Mouse (Mus musculus) layer of hippocampus, adult 9-11 months (tissue): ENCODE results near the gene Prss33.
"Not testable (repeated sequence)": the region's sequence is repeated elsewhere in the genome, so short reads cannot be mapped to it uniquely, and the experiment has no call there.

Experiments
- DNase-seq: peaks from one replicate; pipeline ENCODE4 v3.0.0; 2022

Gene Prss33

DNA sequence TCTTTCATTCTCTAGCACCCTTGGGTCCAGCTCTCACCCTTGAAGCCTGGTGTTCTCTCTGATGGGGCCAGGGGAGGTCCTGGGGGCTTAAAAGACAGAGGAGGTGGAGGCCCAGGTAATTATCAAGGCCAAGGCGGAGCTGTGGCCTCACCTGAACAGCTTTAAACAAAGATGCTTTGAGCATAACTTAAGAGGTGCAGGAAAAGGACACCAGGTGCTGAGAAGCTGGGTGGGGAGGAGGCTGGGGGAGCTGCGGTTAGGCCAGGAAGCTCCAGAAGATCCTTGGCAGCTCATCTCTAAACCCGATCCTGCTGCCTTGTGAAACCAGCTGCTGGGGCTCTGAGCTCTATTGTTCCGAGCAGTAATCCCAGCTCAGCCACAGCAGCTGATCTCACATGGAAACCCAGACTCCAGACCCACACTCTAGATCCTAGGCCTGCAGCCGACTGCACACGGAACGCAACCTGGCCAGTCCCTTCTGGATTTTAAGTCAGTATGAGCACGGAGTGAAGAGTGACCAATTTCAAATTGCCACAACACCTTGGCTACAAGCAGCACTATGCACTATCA is at the start of gene Prss33:
Gene Prss33, minus strand, starts transcription at position 51 of the 570 bp plus-strand sequence.
- no peak for DNase-seq

DNA sequence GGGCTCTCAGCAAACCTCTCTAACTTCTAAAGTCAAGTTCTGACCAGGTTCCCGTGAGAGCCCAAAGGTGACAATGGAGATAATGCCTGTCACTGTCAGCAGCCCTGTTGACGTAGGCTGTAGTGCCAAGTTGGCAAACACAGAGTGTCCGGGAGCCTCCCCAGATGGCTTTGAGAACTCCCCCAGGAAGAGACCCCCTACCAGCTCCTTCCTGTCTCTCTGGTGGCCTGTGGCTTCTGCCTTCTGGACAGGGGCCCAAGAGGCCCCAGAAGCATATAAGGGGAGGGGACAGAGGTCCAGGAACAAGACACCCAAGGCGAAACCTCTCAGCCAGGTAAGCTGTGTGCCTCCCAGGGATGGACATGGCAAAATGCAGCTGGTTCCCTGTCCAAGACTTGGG is 44.7 kb upstream of the Prss33 start, which contains the start of the genes Dcpp1 and Dcpp2:
Gene Dcpp1, plus strand, starts transcription at position 301 of the 400 bp plus-strand sequence.
Gene Dcpp2, plus strand, starts transcription at position 305 of the 400 bp plus-strand sequence.
- DNase-seq = not testable (repeated sequence)

DNA sequence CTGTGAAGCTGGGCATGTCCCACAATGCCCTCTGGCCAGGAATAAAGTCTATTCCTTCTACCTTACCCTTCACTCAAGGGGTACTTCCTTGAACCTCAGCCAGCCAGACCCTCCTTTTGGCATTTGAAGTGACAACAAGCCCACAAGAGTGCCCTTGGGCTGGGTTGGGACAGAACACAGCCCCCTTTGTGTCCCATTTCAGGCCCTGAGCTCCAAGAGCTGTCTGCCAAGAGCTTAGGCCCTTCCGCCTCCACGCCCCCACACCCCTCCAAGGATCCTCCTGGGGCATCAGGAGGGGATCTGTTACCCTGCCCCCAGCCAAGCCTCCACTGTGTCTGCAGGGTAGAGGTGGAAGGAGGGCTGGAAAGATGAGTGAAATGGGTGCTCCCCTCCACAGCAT is 41.3 kb upstream of the Prss33 start:
- peak; percentile 18 for DNase-seq

DNA sequence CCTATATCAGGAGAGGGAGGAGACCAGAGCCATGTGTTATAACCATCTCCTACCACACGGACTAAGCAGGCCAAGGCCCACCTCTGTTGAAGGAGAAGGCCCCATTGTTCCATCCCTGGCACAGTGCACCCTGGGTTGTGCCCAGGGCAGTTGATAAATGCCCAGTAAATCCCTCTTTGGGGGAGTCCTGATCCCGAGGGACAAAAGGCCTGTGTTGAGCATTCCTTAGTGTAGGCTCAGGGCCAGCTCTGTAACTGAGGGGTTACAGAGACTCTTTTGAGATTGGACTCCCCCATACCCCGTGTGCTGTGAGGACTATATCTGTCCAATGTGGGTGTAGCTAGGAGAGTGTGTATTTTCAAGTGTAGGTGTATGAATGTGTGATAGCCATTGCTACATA is 40.9 kb upstream of the Prss33 start:
- peak; percentile 64 for DNase-seq

DNA sequence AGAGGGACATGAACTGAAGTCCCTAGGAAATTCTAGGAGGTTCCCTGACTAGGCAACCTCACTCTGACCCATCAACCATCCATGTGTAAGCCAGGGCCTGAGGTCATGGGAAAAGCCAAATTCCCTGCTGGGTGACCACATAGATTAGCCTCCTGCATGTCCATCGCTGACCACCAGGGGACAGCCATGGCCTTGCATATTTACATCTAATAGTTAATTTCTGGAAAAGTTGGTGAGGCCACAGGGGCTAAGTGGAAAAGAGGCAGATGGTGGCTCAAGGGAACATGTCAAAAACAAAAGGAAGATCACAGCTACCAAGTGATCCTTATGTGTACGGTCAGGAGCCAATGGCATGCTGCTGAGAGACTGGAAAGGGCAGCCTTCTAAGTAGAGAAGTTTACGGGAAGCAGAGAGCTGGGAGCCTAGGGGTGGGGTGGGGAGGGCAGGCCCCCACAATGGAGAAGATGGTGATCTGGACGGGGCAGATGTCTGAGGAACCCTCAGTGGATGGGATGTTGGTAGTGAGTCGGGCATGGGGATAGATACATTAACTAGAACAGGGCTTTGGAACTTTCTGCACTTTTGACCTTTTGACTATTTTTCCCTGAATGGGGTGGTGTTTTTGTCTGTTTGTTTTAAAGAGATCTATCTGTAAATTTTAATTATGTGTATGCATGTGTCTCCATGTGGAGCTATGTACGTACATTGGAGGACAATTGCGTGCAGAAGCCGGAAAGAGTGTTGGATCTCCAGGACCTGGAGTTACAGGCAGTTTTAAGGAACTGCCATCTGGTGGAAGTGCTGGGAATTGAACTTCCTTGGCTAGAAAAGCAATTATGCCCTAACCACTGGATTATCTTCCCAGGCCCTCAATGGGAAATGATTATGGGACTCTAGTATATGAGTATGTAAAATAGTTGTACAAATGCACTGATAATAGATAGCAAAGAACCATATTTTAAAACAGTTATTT is 38.3 kb upstream of the Prss33 start:
- peak; percentile 15 for DNase-seq

DNA sequence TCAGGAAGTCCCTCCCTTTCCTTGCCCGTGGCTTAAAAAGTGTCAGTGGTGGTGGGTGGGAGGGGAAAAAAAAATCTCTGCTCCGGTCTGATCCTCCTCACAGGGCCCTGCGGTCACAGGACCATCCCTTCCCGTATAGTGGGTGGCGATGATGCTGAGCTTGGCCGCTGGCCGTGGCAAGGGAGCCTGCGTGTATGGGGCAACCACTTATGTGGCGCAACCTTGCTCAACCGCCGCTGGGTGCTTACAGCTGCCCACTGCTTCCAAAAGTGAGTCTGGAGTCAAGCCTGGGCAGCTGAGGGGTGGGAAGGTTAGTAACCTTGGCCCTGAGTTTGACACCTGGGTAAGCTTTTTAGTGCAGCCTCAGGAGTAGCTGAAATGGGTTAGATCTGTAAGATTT is 32.7 kb upstream of the Prss33 start:
- no peak for DNase-seq

DNA sequence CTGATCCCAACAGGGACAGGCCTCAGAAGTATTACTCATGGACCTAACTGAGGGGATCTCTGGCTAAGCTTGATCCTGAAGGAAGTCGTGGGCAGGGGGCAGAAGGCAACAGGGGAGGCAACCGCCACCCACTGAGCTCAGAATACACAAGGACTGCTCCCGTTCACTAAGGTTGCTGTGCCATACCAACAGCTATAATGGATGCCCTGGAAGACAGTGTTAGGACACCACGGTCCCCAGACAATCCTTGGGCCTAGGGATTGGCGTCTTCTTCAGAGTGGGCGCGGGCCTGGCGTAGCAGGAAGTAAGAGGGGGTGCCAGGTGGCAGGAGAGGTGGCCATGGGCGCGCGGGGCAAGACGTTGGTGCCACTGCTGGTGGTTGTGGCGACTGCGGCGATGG is 31.9 kb upstream of the Prss33 start, which contains the start of gene Prss21:
Gene Prss21, plus strand, starts transcription at position 301 of the 400 bp plus-strand sequence.
- no peak for DNase-seq

DNA sequence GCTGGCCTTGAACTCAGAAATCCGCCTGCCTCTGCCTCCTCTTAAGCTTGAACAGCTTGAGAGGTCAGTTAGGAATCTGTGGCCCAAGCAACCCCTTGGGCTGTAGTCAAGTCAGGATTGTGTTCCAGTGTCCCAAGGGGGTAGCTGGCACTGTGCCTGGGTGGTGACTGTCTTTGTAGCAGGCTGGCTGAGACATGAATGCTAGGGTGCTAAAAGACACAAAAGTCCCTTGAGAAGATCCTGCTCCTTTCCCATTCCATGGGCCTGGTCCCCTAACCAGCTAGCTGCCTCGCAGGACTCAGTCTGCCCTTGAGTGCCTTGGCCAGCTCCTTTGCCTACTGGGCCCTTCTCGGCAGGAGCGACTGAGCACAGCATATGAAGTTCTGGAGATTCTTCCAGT is 27.1 kb upstream of the Prss33 start:
- no peak for DNase-seq

DNA sequence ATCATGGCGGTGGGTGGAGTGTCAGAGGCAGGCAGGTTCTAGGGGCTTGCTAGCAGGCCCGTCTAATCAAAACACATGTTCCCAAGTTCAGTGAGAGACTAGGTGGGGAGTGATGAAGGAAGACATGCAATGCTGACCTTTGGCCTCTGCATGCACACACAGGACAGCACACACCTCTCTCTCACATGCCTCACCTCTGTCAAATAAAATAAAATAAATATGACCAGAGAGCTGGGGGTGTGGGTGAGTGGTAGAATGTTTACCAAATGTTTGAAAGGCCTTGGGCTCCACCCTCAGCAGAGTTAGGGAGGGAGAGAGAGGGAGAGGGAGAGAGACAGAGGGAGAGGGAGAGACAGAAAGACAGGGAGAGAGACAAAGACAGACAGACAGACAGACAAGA is 22.1 kb upstream of the Prss33 start:
- DNase-seq = no peak

DNA sequence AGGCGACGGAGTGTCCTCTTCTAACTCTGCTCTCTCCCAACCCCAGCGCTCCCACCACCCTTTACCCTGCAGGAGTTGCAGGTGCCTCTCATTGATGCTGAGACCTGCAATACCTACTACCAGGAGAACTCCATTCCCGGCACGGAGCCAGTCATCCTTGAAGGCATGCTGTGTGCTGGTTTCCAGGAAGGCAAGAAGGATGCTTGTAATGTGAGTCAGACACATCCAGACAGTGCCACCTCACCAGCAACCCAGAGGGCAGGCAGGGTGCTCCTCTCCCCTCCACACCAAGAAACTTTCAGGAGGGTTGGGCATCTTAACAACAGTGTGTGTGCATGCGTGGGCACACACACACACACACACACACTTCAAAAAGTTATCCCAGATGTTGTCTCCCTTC is 21.3 kb upstream of the Prss33 start:
- DNase-seq = no peak

DNA sequence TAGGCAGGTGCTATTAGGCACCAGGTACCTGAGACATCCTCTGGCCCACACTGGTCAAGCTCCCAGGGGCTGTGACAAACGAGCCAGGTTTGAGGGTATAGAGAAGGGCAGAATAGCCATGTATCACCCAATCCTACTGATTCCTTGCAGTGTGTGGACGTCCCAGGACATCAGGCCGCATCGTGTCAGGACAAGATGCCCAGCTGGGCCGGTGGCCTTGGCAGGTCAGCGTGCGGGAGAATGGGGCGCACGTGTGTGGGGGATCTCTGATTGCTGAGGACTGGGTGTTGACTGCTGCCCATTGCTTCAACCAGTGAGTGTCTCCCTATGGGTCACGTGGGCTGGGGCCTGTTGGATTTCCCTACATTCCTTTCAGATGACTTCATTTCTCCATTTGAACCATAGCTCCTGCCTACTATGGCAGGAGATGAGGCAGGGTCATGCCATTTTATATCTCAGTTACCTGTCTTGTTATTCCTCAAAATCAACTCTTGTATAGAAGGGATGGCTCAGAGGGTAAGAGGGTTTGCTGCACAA is 18.4 kb upstream of the Prss33 start:
- no peak for DNase-seq

DNA sequence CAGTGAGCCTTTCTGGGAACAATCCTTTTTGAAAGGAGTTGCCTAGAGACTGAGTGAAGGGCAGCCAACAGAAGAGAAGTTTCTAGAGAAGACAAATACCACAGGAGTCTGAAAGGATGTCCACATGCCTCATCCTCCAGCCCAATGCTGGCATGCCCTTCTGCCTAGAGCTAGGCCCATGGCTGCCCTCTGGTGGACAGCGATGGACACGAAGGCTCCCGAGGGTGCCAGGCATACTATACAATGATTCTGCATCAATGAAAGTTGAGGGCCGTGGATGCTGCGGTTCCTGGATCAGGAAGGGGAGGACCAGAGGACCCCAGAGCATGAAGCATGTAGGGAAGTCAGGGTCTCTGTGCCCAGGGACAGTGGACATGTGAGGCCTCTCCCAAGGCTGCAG is 17.4 kb upstream of the Prss33 start:
- no peak for DNase-seq

DNA sequence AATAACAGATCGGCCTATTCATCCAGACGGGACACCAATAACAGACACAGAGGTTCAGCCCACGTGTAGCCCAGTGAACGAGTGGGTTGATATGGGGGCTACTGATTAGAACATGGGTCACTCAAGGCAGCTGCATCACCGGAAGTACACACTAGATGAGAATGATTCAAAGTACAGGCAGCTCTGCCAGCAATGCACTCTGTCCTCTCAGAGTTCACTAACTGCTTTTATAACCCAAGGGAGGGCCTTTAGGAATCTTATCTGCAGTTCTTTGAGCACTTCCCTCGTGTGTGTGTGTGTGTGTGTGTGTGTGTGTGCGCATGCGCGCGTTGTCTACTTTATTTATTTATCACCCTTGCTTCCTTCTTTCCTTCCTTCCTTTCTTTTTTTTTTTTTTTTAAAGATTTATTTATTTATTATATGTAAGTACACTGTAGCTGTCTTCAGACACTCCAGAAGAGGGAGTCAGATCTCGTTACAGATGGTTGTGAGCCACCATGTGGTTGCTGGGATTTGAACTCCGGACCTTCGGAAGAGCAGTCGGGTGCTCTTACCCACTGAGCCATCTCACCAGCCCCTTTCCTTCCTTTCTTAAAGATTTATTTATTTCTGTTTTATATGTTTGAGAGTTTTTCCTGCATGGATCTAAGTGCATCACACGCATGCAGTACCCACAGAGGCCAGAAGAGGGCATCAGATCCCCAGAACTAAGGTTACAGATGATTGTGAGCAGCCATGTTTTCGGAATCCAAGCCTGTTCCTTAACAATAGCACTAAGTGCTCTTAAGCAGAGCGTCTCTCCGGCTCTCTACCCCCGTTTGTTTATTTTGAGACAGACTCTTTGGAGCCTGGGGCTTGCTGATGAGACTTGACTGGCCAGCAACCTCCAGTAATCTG is 15.2 kb upstream of the Prss33 start:
- DNase-seq = no peak

DNA sequence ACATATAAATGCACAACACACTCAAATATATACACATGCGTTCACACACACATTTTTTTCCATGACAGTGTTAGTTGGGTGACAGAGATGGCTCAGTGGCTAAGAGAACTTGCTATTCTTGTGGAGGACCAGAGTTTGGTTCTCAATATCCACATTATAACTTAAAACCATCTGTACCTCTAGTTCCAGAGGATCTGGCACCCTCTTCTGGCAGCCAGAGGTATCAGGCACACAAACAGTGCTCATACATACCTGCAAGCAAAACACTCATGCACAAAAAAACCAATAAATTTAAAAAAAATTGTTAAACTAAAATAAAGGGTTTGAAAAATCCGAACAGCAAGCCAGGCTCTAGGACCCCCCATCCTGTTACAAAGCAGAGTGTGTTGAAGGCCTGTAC is 14.2 kb upstream of the Prss33 start:
- no peak for DNase-seq

DNA sequence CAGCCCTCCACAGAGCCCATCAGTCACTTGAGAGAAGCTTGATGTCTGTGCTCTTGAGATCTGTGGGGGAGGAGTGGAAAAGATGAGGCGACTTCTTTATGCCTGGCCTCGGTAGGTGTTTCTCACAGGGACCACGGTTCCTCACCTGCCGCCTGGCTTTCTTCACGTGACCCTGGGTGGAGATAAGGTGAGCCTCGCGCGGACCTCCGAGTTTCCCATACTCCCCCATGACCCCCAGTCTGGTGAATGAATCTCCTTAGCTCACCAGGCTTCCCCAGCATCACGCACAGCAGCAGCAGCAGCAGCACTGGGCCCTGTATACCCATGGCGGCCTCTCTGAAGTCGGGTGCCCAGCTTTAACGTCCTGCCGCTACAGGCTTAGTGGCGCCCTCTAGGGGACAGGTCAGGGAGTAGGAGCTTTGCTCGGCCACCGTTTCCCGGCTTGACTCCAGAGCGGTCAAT is 8.0 kb upstream of the Prss33 start, which contains the start of the genes Prss32 and Prss41:
Gene Prss32, plus strand, starts transcription at position 44 of the 462 bp plus-strand sequence.
Gene Prss41, minus strand, starts transcription at position 361 of the 462 bp plus-strand sequence.
- DNase-seq = no peak

DNA sequence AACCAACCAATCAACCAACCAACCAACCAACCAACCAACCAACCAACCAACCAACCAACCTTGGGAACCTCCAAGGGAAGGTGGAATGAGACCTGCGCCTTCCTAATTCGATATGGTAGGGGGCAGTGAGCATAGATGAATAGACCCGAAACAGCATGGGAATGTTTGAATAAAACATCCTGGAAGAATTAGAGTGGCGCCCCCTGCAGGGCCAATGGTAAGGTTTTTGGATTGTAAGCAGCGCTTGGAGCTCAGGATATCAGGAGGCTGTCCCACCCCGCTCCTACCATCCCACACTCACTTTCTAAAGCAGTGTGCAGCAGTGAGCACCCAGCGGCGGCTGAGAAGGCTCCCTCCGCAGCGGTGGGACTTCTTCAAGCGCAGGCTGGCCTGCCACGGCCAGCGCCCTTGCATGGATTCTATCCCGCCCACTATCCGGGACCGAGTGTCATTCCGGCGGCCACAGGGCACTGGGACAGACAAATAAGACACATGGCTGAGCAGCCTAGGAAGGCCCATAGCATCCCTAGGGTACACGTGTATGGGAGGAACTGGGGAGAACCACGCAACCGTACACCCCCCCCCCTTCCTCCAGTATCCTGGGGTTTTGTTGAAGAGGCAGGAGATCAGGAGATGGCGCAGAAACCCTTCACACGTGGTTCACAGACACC is 7.4 kb upstream of the Prss33 start:
- DNase-seq = no peak

DNA sequence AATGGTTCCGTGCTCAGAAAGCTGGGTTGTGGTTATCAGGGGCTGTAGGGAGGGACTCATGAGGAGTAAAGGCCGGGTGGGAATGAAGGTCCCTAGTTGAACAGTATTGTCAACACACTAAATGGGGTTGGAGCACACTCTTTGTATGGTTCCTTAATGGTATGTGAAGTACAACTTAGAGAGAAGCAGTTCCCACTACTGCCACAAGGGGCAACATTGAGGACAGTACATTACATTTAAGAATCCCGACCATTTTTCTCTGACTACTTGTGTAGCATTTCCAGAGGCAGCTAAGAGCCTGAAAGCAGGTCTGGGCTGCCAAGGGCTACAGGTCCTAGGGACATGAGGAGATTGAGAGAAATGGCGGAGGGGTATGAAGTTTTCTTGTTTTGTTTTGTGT is 5.3 kb upstream of the Prss33 start:
- DNase-seq = peak; percentile 48

DNA sequence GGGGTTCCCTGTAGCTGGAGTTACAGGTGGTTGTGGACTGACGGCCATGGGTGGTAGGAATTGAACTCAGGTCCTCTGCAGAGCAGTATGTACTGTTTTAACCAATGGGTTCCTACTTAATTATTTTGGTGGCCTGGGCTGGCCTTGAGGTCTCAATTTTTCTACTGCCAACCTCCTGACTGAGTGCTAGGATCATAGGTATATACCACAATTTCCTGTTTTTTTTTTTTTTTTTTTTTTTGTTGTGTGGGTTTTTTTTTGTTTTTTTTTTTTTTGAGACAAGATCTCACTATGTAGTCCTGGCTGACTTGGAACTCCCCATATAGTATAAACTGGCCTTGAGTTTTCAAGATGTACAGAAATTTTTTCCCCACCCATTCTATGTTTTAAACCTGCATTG is 4.7 kb downstream of the Prss33 start:
- no peak for DNase-seq

DNA sequence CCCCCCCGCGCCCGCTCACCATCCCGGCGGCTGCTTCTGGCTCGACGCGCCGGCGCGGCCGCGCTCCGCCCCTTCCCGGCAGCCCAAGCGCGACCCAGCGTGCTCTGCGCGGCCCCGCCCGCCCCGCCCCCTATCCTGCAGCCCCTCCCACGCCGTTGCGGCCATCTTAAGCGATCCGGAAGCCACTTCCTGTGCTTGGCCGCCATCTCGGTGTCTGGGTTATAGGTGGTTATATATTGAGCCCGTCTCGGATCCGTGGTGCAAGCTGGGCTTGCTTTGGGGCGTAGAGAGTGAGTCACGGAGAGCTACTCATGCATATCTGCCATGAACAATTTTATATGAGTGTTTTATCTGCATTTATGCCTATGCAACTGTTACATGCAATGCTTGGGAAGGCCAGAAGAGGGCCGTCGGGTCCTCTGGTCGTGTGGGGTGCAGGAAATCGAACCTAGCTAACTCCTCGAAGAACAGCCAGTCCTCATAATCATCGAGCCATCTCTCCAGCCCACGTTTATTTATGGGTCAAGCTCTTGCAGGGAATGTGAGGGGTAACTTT is 6.7 kb downstream of the Prss33 start, which contains the start of gene Elob:
Gene Elob, minus strand, starts transcription at position 73 of the 556 bp plus-strand sequence.
- DNase-seq = peak; percentile 92

DNA sequence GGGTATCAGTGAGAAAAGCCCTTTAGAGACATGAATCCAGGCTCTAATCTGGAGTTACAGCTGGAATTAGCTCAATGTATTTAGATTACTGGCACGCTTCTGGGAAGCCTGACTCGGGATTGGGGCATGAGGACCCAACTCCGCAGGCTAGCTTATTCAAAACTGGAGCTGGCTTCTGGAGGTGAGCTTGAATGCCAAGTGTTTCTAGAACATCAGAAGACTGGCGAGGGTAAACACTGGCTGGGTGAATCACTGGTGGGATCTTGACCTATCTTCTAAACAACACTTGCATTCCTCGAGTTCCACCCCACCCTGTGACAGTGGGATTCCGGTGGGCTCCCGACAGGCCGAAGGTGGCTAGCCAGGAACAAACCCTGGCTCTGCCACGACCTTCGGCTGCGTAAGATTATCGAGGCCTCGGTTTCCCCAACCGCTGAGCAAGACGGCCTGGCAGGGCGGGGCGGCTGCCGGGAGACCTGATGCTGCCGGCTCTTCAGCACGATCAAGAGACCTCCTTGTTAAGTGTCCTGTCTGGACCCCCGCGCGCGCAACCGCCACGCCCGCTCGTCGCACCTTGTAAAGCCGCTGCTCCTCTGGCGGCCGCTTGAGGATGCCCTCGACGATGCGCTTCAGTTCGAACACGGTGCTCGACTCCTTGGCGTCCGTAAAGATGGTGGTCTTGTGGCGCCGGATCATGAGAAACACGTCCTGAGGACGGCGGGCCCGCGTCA is 7.4 kb downstream of the Prss33 start:
- peak; percentile 51 for DNase-seq

DNA sequence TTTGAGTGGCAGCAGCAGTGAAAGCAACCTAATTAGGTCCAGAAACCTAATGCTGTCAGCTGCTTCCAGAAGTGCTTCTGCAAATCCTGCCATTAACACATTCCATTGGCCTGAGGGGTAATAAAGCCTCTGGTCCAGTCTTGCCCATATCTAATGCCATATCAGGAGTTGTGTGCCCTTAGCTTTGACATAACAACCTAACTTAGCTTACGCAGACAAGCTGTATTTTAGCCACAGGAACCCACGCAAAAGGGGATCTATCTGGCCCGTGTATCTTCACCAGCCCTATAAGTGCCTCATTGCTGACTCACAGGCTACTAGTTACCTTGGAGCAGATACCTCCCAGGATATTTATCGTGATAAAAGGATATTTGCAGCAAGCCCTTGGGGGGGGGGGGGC is 10.3 kb downstream of the Prss33 start:
- no peak for DNase-seq
